Mouse (Mus musculus) hematopoietic stem cell, adult 5-6 weeks (primary cell): ENCODE results near the gene Abhd12b. TPM values are rescaled to one million over a fixed set of nuclear protein-coding genes. Genes with fewer than 3 reads are reported as not detected.
A peak's percentile ranks its signal among the peaks of the same experiment; 100 is the strongest.
"Not testable (repeated sequence)": the region's sequence is repeated elsewhere in the genome, so short reads cannot be mapped to it uniquely, and the experiment has no call there.

Source experiments
- ATAC-seq, 2 experiments: fragments of 125-278 bp in 1 of 2; replicated peaks in 1 of 2; 2 replicates each; pipeline ENCODE4 v1.8.0; 2016 to 2017; ENCODE audit warnings: inconsistent platforms in 2 of 2, mild to moderate bottlenecking in 2 of 2, moderate number of reproducible peaks in 2 of 2, low read depth in 1 of 2, moderate TSS enrichment in 1 of 2; ENCODE audit not compliant: low FRiP score in 2 of 2, poor library complexity in 2 of 2, severe bottlenecking in 2 of 2, insufficient read depth in 1 of 2, low TSS enrichment in 1 of 2
- total RNA-seq: library from RNA; stranded (forward); fragments of 172-1452, 232-1000 nt; gene quantifications from 2 replicates; pipeline ENCODE4 v1.2.3, GENCODE M21; 2017

Abhd12b gene
- total RNA-seq, 1 experiment from 2014 or later = not detected

- no peak for ATAC-seq
Measured at GRCm38 (mm10) chr12:70167950-70168349, 14.0 kb downstream of the Abhd12b start.

- ATAC-seq = no peak
Measured at GRCm38 (mm10) chr12:70169969-70170368, 16.0 kb downstream of the Abhd12b start.

GRCm38 (mm10) chr12:70183507-70183906, 29.6 kb downstream of the Abhd12b start:
- ATAC-seq = not testable (repeated sequence)

GRCm38 (mm10) chr12:70184173-70184783, 30.3 kb downstream of the Abhd12b start:
- no peak for ATAC-seq

GRCm38 (mm10) chr12:70192267-70192727, 38.4 kb downstream of the Abhd12b start:
- ATAC-seq = no peak

- ATAC-seq = no peak
Measured at GRCm38 (mm10) chr12:70195426-70195825, 41.5 kb downstream of the Abhd12b start.

- ATAC-seq = no peak
Measured at GRCm38 (mm10) chr12:70196341-70196740, 42.4 kb downstream of the Abhd12b start.

GRCm38 (mm10) chr12:70201926-70202529, 48.1 kb downstream of the Abhd12b start:
- peak; percentile 37 to 48; a peak in 3 of 4 replicates for ATAC-seq

- ATAC-seq = no peak
Measured at GRCm38 (mm10) chr12:70204433-70204832, 50.5 kb downstream of the Abhd12b start.

GRCm38 (mm10) chr12:70208214-70208613, 54.3 kb downstream of the Abhd12b start:
- ATAC-seq = no peak

- no peak for ATAC-seq
Measured at GRCm38 (mm10) chr12:70212501-70212900, 58.6 kb downstream of the Abhd12b start.

- ATAC-seq = no peak
Measured at GRCm38 (mm10) chr12:70213601-70214000, 59.7 kb downstream of the Abhd12b start.

- no peak for ATAC-seq
Measured at GRCm38 (mm10) chr12:70214281-70214680, 60.3 kb downstream of the Abhd12b start.

GRCm38 (mm10) chr12:70216229-70216800, 62.4 kb downstream of the Abhd12b start:
- no peak for ATAC-seq

- peak; percentile 89 to 90 for ATAC-seq
Measured at GRCm38 (mm10) chr12:70218795-70219540, 65.0 kb downstream of the Abhd12b start.

GRCm38 (mm10) chr12:70221425-70221824, 67.5 kb downstream of the Abhd12b start:
- ATAC-seq = peak in 1 of 2 experiments; percentile 51; a peak in 1 of 4 replicates

GRCm38 (mm10) chr12:70223331-70223730, 69.4 kb downstream of the Abhd12b start:
- ATAC-seq = no peak

- ATAC-seq = peak; percentile 19 to 29; a peak in 3 of 4 replicates
Measured at GRCm38 (mm10) chr12:70226655-70227054, 72.7 kb downstream of the Abhd12b start.
